Mouse (Mus musculus) CH12.LX (cell line): ENCODE measurements at regions not wholly inside any gene's neighbourhood (a gene's known extent, or its start where the extent isn't known, plus 50 kb on each side); places are given as distances from the start of the nearest gene placed in this dataset.

Source experiments
- DNase-seq: peaks from one replicate; pipeline ENCODE4 v3.0.0-alpha.2; 2013; ENCODE audit errors: extremely low read depth
- H3K27ac ChIP-seq: 2 replicates; pipeline ENCODE4 v1.5.1; 2012; ENCODE audit warnings: low read depth, mild to moderate bottlenecking, control low read depth, moderate library complexity; ENCODE audit not compliant: insufficient read depth
- H3K27me3 ChIP-seq: replicated peaks from 2 replicates; pipeline ENCODE3; 2012; ENCODE audit warnings: inconsistent platforms
- H3K36me3 ChIP-seq, 2 experiments: replicated peaks in 1 of 2; 2 replicates each; pipeline versions ENCODE3 to v1.6.1; 2012; ENCODE audit warnings: inconsistent platforms in 1 of 2, low read length in 1 of 2, mild to moderate bottlenecking in 1 of 2, mixed read lengths in 1 of 2, moderate library complexity in 1 of 2; ENCODE audit not compliant: control insufficient read depth in 1 of 2, insufficient read depth in 1 of 2
- H3K4me1 ChIP-seq, 2 experiments: 2 replicates each; pipeline ENCODE4 v1.6.1; 2012; ENCODE audit warnings: inconsistent platforms in 1 of 2, moderate library complexity in 1 of 2; ENCODE audit not compliant: insufficient read depth in 2 of 2, control insufficient read depth in 1 of 2
- H3K4me2 ChIP-seq: 2 replicates; pipeline ENCODE4 v1.6.1; 2012; ENCODE audit warnings: low read depth, mild to moderate bottlenecking, control low read depth; ENCODE audit not compliant: poor library complexity, insufficient read depth, severe bottlenecking
- H3K4me3 ChIP-seq, 3 experiments: fragments of 150-350 bp in 1 of 3; sonication (generic) in 1 of 3; replicated peaks in 1 of 3; 2 replicates each; pipeline versions ENCODE3 to v1.5.1; 2011 to 2012; ENCODE audit warnings: low read depth in 2 of 3, low read length in 2 of 3, mild to moderate bottlenecking in 2 of 3, moderate library complexity in 2 of 3, control low read depth in 1 of 3, improper control_type of control experiment in 1 of 3, inconsistent platforms in 1 of 3, mixed read lengths in 1 of 3; ENCODE audit not compliant: poor library complexity in 1 of 3
- H3K79me2 ChIP-seq: replicated peaks from 2 replicates; pipeline ENCODE4 v1.6.1; 2012; ENCODE audit warnings: mild to moderate bottlenecking, moderate library complexity; ENCODE audit not compliant: control insufficient read depth, poor library complexity, insufficient read depth, severe bottlenecking; ENCODE audit errors: extremely low read depth
- H3K9ac ChIP-seq: 2 replicates; pipeline ENCODE4 v1.6.1; 2012; ENCODE audit warnings: low read depth, mild to moderate bottlenecking, control low read depth, moderate library complexity; ENCODE audit not compliant: insufficient read depth
- H3K9me3 ChIP-seq: replicated peaks from 2 replicates; pipeline ENCODE3; 2012; ENCODE audit warnings: low read length, inconsistent platforms, mixed read lengths
- BHLHE40 ChIP-seq: IDR thresholded peaks from 2 replicates; pipeline ENCODE4 v1.6.1; 2011; ENCODE audit warnings: mild to moderate bottlenecking, low read depth, low read length, improper control_type of control experiment
- CTCF ChIP-seq, 2 experiments: IDR thresholded peaks in 1 of 2; conservative IDR thresholded peaks in 1 of 2; 2 replicates each; pipeline ENCODE4 v1.5.1; 2011 to 2012; ENCODE audit warnings: low read depth in 2 of 2, low read length in 2 of 2, improper control_type of control experiment in 1 of 2, inconsistent platforms in 1 of 2, mild to moderate bottlenecking in 1 of 2, moderate library complexity in 1 of 2
- E2F4 ChIP-seq: IDR thresholded peaks from 2 replicates; pipeline ENCODE4 v1.6.1; 2011; ENCODE audit warnings: low read depth, low read length, improper control_type of control experiment; ENCODE audit not compliant: insufficient replicate concordance
- GABPA ChIP-seq: IDR thresholded peaks from 2 replicates; pipeline ENCODE4 v1.6.1; 2012; ENCODE audit warnings: low read depth, low read length, improper control_type of control experiment, inconsistent platforms; ENCODE audit not compliant: insufficient replicate concordance
- HCFC1 ChIP-seq: IDR thresholded peaks from 2 replicates; pipeline ENCODE4 v1.6.1; 2012; ENCODE audit warnings: low read depth, mild to moderate bottlenecking, inconsistent platforms, low read length, improper control_type of control experiment
- JUN ChIP-seq: IDR thresholded peaks from 2 replicates; pipeline ENCODE4 v1.6.1; 2011; ENCODE audit warnings: low read depth, mild to moderate bottlenecking, low read length, improper control_type of control experiment, moderate library complexity; ENCODE audit not compliant: insufficient read depth
- JUND ChIP-seq: conservative IDR thresholded peaks from 2 replicates; pipeline ENCODE4 v1.6.1; 2011; ENCODE audit warnings: low read depth, low read length, improper control_type of control experiment
- MAFK ChIP-seq: IDR thresholded peaks from 2 replicates; pipeline ENCODE4 v1.6.1; 2011; ENCODE audit warnings: low read length, improper control_type of control experiment; ENCODE audit not compliant: insufficient replicate concordance
- MAZ ChIP-seq: IDR thresholded peaks from 2 replicates; pipeline ENCODE4 v1.6.1; 2012; ENCODE audit warnings: low read depth, mild to moderate bottlenecking, inconsistent platforms, low read length, improper control_type of control experiment, moderate library complexity
- NELFE ChIP-seq: IDR thresholded peaks from 2 replicates; pipeline ENCODE4 v1.6.1; 2011; ENCODE audit warnings: low read depth, low read length, improper control_type of control experiment
- POLR2A ChIP-seq: IDR thresholded peaks from 2 replicates; pipeline ENCODE4 v1.6.1; 2011; ENCODE audit warnings: low read depth, mild to moderate bottlenecking, improper control_type of control experiment, low read length
- POLR2AphosphoS2 ChIP-seq: IDR thresholded peaks from 2 replicates; pipeline ENCODE4 v1.6.1; 2011; ENCODE audit warnings: low read depth, low read length, improper control_type of control experiment
- RAD21 ChIP-seq: IDR thresholded peaks from 2 replicates; pipeline ENCODE4 v1.6.1; 2011; ENCODE audit warnings: low read depth, mild to moderate bottlenecking, low read length, improper control_type of control experiment, moderate library complexity
- RCOR1 ChIP-seq: conservative IDR thresholded peaks from 2 replicates; pipeline ENCODE4 v1.6.1; 2012; ENCODE audit warnings: low read depth, mild to moderate bottlenecking, inconsistent platforms, low read length, improper control_type of control experiment
- SMC3 ChIP-seq: IDR thresholded peaks from 2 replicates; pipeline ENCODE4 v1.6.1; 2011; ENCODE audit warnings: low read depth, low read length, improper control_type of control experiment
- UBTF ChIP-seq: IDR thresholded peaks from 2 replicates; pipeline ENCODE4 v1.6.1; 2012; ENCODE audit warnings: low read depth, mild to moderate bottlenecking, inconsistent platforms, low read length, improper control_type of control experiment, moderate library complexity
- USF2 ChIP-seq: conservative IDR thresholded peaks from 2 replicates; pipeline ENCODE4 v1.6.1; 2011; ENCODE audit warnings: low read depth, low read length, improper control_type of control experiment
- ZC3H11A ChIP-seq: IDR thresholded peaks from 2 replicates; pipeline ENCODE4 v1.6.1; 2012; ENCODE audit warnings: low read depth, mild to moderate bottlenecking, inconsistent platforms, low read length, improper control_type of control experiment
- ZNF384 ChIP-seq: IDR thresholded peaks from 2 replicates; pipeline ENCODE4 v1.6.1; 2012; ENCODE audit warnings: low read depth, low read length, improper control_type of control experiment, inconsistent platforms
- dilution Hi-C: fragments of 300-500 bp; cut with MboI; formaldehyde crosslinking; loops from 2 replicates; pipeline ENCODE4 v1.14.3; 2020; ENCODE audit warnings: low sequenced_read_pairs; ENCODE audit not compliant: extremely low pct_unique_long_range_greater_than_20kb, extremely low pct_ligation_motif_present
- in situ Hi-C: fragments of 300-500 bp; cut with MboI; formaldehyde crosslinking; loops from 3 replicates; pipeline ENCODE4 v1.14.3; 2019; ENCODE audit warnings: low sequenced_read_pairs, low pct_ligation_motif_present, low pct_unique_long_range_greater_than_20kb, mixed read lengths

GRCm38 (mm10) chr10:95118786-95119351 is 174.2 kb upstream of the Plxnc1 start:
- no peaks in the 10 kb centered on the region for H3K36me3 ChIP-seq
- H3K4me3 ChIP-seq: no peak overlapping the region
- no peak overlapping the region for H3K27ac ChIP-seq
- TF ChIP-seq SMC3: no peak
- TF ChIP-seq POLR2AphosphoS2: no peak
- TF ChIP-seq RCOR1: no peak
- no peak for TF ChIP-seq USF2
- TF ChIP-seq ZNF384: no peak
- TF ChIP-seq E2F4: no peak
- no peak for TF ChIP-seq GABPA
- no peak for TF ChIP-seq BHLHE40
- no peak for TF ChIP-seq ZC3H11A
- TF ChIP-seq POLR2A: no peak
- no peak for TF ChIP-seq MAFK
- no peak for TF ChIP-seq RAD21
- TF ChIP-seq NELFE: no peak
- no peak overlapping the region for H3K4me2 ChIP-seq
- dilution Hi-C loops (no loop called here), in situ Hi-C loops (no loop called here)
- H3K4me1 ChIP-seq: peaks cover 0 to 10% of the 10 kb centered on the region in 2 experiments; a peak in 2 of 4 replicates
- H3K9me3 ChIP-seq: no peaks in the 10 kb centered on the region
- no peaks in the 10 kb centered on the region for H3K79me2 ChIP-seq
- no peak for DNase-seq
- H3K9ac ChIP-seq: no peak overlapping the region
- H3K27me3 ChIP-seq: no peaks in the 10 kb centered on the region

- Histone ChIP-seq H3K4me3 (no peak overlapping the region), H3K9me3 (no peaks in the 10 kb centered on the region), H3K27ac (no peak overlapping the region), H3K36me3 (no peaks in the 10 kb centered on the region), H3K27me3 (no peaks in the 10 kb centered on the region), H3K4me1 (peaks cover 0 to 10% of the 10 kb centered on the region in 2 experiments; a peak in 2 of 4 replicates), H3K79me2 (no peaks in the 10 kb centered on the region), H3K9ac (no peak overlapping the region), H3K4me2 (no peak overlapping the region)
- no peak for TF ChIP-seq RAD21
- TF ChIP-seq BHLHE40: no peak
- no peak for TF ChIP-seq JUN
- no peak for TF ChIP-seq UBTF
- TF ChIP-seq MAZ: no peak
- no peak for TF ChIP-seq HCFC1
- no peak for TF ChIP-seq CTCF (conservative IDR thresholded peaks at IDR 0.05 in 1 of 2, IDR thresholded peaks at IDR 0.05 in 1 of 2; ENCODE audit: low read depth in 2 of 2, low read length in 2 of 2)
- no peak for TF ChIP-seq JUND
- dilution Hi-C loops (no loop called here), in situ Hi-C loops (no loop called here)
- no peak for DNase-seq
Observed at GRCm38 (mm10) chr10:95117731-95118212, 173.1 kb upstream of the Plxnc1 start.
